Mouse (Mus musculus) small intestine, adult 2 months (tissue): Measurements from ENCODE around the gene Pm20d2.

Source experiments
- CTCF ChIP-seq: fragments of 200-500 bp; IDR thresholded peaks from 2 replicates; pipeline ENCODE4 v1.5.1; 2012; ENCODE audit warnings: low read depth, mild to moderate bottlenecking, control low read depth, inconsistent platforms, low read length, moderate library complexity, mixed read lengths; ENCODE audit not compliant: insufficient replicate concordance, insufficient read length; ENCODE audit errors: extremely low read depth
- POLR2A ChIP-seq: fragments of 200-500 bp; IDR thresholded peaks from 2 replicates; pipeline ENCODE4 v1.6.1; 2012; ENCODE audit warnings: low read depth, mild to moderate bottlenecking, control low read depth, inconsistent platforms, low read length, moderate library complexity

DNA sequence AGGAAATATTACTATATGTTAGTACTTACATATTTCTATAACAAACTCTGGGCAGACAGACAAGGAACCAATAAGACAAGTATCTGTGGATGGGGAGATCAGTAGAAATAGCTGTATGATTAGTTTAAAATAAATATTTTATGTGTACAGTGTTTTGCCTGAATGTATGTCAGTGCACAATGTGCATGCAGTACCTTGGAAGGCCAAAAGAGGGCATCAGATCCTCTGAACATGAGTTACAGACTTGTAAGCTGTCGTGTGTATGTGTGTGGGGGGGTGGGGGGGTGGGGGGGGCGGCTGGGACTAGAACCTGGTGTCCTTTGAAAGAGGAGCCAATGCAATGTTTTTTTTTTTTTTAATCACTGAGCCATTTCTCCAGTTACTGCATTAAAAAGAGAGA lies 41.7 kb downstream of the Pm20d2 start:
- no peak for TF ChIP-seq POLR2A
- TF ChIP-seq CTCF = 0 out of 2 replicates have a peak, but pooled peaks have one; percentile 8
